Mouse (Mus musculus) MEL (cell line): ENCODE results near the gene Atxn2l. TPM values are rescaled to one million over a fixed set of nuclear protein-coding genes. Genes with fewer than 3 reads are reported as not detected.

Source experiments
- DNase-seq: peaks from one replicate; pipeline ENCODE4 v3.0.0; 2011; ENCODE audit warnings: low read depth, low spot score
- H3K27ac ChIP-seq: 2 replicates; pipeline ENCODE4 v1.5.1; 2012; ENCODE audit warnings: low read depth, mild to moderate bottlenecking, control low read depth, low read length, moderate library complexity; ENCODE audit not compliant: control insufficient read depth
- H3K27me3 ChIP-seq, 2 experiments: fragments of 150-350 bp in 1 of 2; sonication (generic) in 1 of 2; 2 replicates each; pipeline ENCODE4 v1.6.1; 2012; ENCODE audit warnings: low read length in 2 of 2, mild to moderate bottlenecking in 2 of 2, improper control_type of control experiment in 1 of 2, moderate library complexity in 1 of 2; ENCODE audit not compliant: insufficient read depth in 2 of 2, control insufficient read depth in 1 of 2
- H3K36me3 ChIP-seq, 2 experiments: 2 replicates each; pipeline ENCODE4 v1.6.1; 2012 to 2014; ENCODE audit warnings: low read length in 2 of 2, improper control_type of control experiment in 1 of 2, inconsistent platforms in 1 of 2, mild to moderate bottlenecking in 1 of 2; ENCODE audit not compliant: insufficient read depth in 2 of 2, control insufficient read depth in 1 of 2
- H3K4me1 ChIP-seq, 2 experiments: fragments of 150-350 bp in 1 of 2; sonication (generic) in 1 of 2; 2 replicates each; pipeline ENCODE4 v1.6.1; 2012; ENCODE audit warnings: low read length in 2 of 2, improper control_type of control experiment in 1 of 2, mild to moderate bottlenecking in 1 of 2; ENCODE audit not compliant: insufficient read depth in 2 of 2, control insufficient read depth in 1 of 2
- H3K4me3 ChIP-seq, 2 experiments: fragments of 150-350 bp in 1 of 2; sonication (generic) in 1 of 2; 2 replicates each; pipeline ENCODE4 v1.5.1; 2012; ENCODE audit warnings: low read depth in 2 of 2, low read length in 2 of 2, mild to moderate bottlenecking in 2 of 2, moderate library complexity in 2 of 2, control low read depth in 1 of 2, improper control_type of control experiment in 1 of 2; ENCODE audit not compliant: control insufficient read depth in 1 of 2, insufficient read depth in 1 of 2
- H3K79me2 ChIP-seq: 2 replicates; pipeline ENCODE4 v1.6.1; 2012; ENCODE audit warnings: mild to moderate bottlenecking, low read length, moderate library complexity; ENCODE audit not compliant: control insufficient read depth, poor library complexity, insufficient read depth
- H3K9ac ChIP-seq: 2 replicates; pipeline ENCODE4 v1.6.1; 2012; ENCODE audit warnings: low read depth, mild to moderate bottlenecking, control low read depth, low read length, moderate library complexity; ENCODE audit not compliant: control insufficient read depth, poor library complexity, severe bottlenecking
- H3K9me3 ChIP-seq: fragments of 150-350 bp; sonication (generic); replicated peaks from 2 replicates; pipeline ENCODE4 v1.6.1; 2012; ENCODE audit warnings: mild to moderate bottlenecking, low read length, improper control_type of control experiment, moderate library complexity; ENCODE audit not compliant: insufficient read depth
- BHLHE40 ChIP-seq: IDR thresholded peaks from 2 replicates; pipeline ENCODE4 v1.6.1; 2012; ENCODE audit warnings: low read depth, mild to moderate bottlenecking, inconsistent platforms, low read length, improper control_type of control experiment, borderline replicate concordance
- CHD1 ChIP-seq: IDR thresholded peaks from 2 replicates; pipeline ENCODE4 v1.6.1; 2012; ENCODE audit warnings: low read depth, mild to moderate bottlenecking, inconsistent platforms, low read length, improper control_type of control experiment
- CHD2 ChIP-seq: IDR thresholded peaks from 2 replicates; pipeline ENCODE4 v1.6.1; 2011; ENCODE audit warnings: low read length, improper control_type of control experiment
- ELF1 ChIP-seq: IDR thresholded peaks from 2 replicates; pipeline ENCODE4 v1.6.1; 2014; ENCODE audit warnings: low read depth, mild to moderate bottlenecking, inconsistent platforms, low read length, improper control_type of control experiment, moderate library complexity
- EP300 ChIP-seq, 2 experiments: IDR thresholded peaks; 2 replicates each; pipeline ENCODE4 v1.6.1; 2011; ENCODE audit warnings: improper control_type of control experiment in 2 of 2, low read length in 2 of 2, low read depth in 1 of 2, mild to moderate bottlenecking in 1 of 2
- ETS1 ChIP-seq: IDR thresholded peaks from 2 replicates; pipeline ENCODE4 v1.6.1; 2012; ENCODE audit warnings: low read depth, mild to moderate bottlenecking, inconsistent platforms, low read length, improper control_type of control experiment, moderate library complexity
- GABPA ChIP-seq: IDR thresholded peaks from 2 replicates; pipeline ENCODE4 v1.6.1; 2012; ENCODE audit warnings: low read depth, mild to moderate bottlenecking, inconsistent platforms, low read length, improper control_type of control experiment, moderate library complexity
- GATA1 ChIP-seq: IDR thresholded peaks from 2 replicates; pipeline ENCODE4 v1.6.1; 2011; ENCODE audit warnings: low read depth, low read length, improper control_type of control experiment
- HCFC1 ChIP-seq: IDR thresholded peaks from 2 replicates; pipeline ENCODE4 v1.6.1; 2012; ENCODE audit warnings: low read depth, mild to moderate bottlenecking, inconsistent platforms, low read length, improper control_type of control experiment, moderate library complexity
- JUND ChIP-seq: IDR thresholded peaks from 2 replicates; pipeline ENCODE4 v1.6.1; 2011; ENCODE audit warnings: low read depth, mild to moderate bottlenecking, improper control_type of control experiment, low read length
- MAFK ChIP-seq: IDR thresholded peaks from 2 replicates; pipeline ENCODE4 v1.6.1; 2011; ENCODE audit warnings: low read depth, mild to moderate bottlenecking, low read length, improper control_type of control experiment, borderline replicate concordance
- MAX ChIP-seq: IDR thresholded peaks from 2 replicates; pipeline ENCODE4 v1.6.1; 2011; ENCODE audit warnings: low read length, improper control_type of control experiment
- MAZ ChIP-seq: IDR thresholded peaks from 2 replicates; pipeline ENCODE4 v1.6.1; 2012; ENCODE audit warnings: low read depth, mild to moderate bottlenecking, inconsistent platforms, low read length, improper control_type of control experiment
- MXI1 ChIP-seq: IDR thresholded peaks from 2 replicates; pipeline ENCODE4 v1.6.1; 2011; ENCODE audit warnings: mild to moderate bottlenecking, low read depth, low read length, improper control_type of control experiment
- MYB ChIP-seq: IDR thresholded peaks from 2 replicates; pipeline ENCODE4 v1.6.1; 2011; ENCODE audit warnings: mild to moderate bottlenecking, low read depth, low read length, improper control_type of control experiment
- MYC ChIP-seq: IDR thresholded peaks from 2 replicates; pipeline ENCODE4 v1.6.1; 2011; ENCODE audit warnings: low read depth, mild to moderate bottlenecking, low read length, improper control_type of control experiment, moderate library complexity
- POLR2A ChIP-seq, 2 experiments: IDR thresholded peaks; 2 replicates each; pipeline ENCODE4 v1.6.1; 2011 to 2012; ENCODE audit warnings: low read length in 2 of 2, mild to moderate bottlenecking in 2 of 2, control low read depth in 1 of 2, improper control_type of control experiment in 1 of 2, low read depth in 1 of 2, moderate library complexity in 1 of 2; ENCODE audit not compliant: control insufficient read depth in 1 of 2, insufficient read depth in 1 of 2, poor library complexity in 1 of 2
- POLR2AphosphoS2 ChIP-seq: IDR thresholded peaks from 2 replicates; pipeline ENCODE4 v1.6.1; 2011; ENCODE audit warnings: low read length, improper control_type of control experiment
- POLR2AphosphoS5 ChIP-seq: IDR thresholded peaks from 2 replicates; pipeline ENCODE4 v1.6.1; 2012; ENCODE audit warnings: low read depth, borderline replicate concordance, mild to moderate bottlenecking, inconsistent platforms, low read length, moderate library complexity, mixed read lengths
- RAD21 ChIP-seq: IDR thresholded peaks from 2 replicates; pipeline ENCODE4 v1.6.1; 2011; ENCODE audit warnings: mild to moderate bottlenecking, low read depth, low read length, improper control_type of control experiment
- RCOR1 ChIP-seq: IDR thresholded peaks from 2 replicates; pipeline ENCODE4 v1.6.1; 2012; ENCODE audit warnings: low read depth, mild to moderate bottlenecking, inconsistent platforms, low read length, improper control_type of control experiment
- SIN3A ChIP-seq: IDR thresholded peaks from 2 replicates; pipeline ENCODE4 v1.6.1; 2012; ENCODE audit warnings: low read length, improper control_type of control experiment, inconsistent platforms
- TAL1 ChIP-seq: IDR thresholded peaks from 2 replicates; pipeline ENCODE4 v1.6.1; 2012; ENCODE audit warnings: mild to moderate bottlenecking, inconsistent platforms, low read length, moderate library complexity, mixed read lengths
- TBP ChIP-seq: IDR thresholded peaks from 2 replicates; pipeline ENCODE4 v1.8.0; 2011; ENCODE audit warnings: low read depth, low read length, improper control_type of control experiment
- TCF12 ChIP-seq: IDR thresholded peaks from 2 replicates; pipeline ENCODE4 v1.6.1; 2014; ENCODE audit warnings: low read depth, mild to moderate bottlenecking, inconsistent platforms, low read length, improper control_type of control experiment, moderate library complexity
- UBTF ChIP-seq: IDR thresholded peaks from 2 replicates; pipeline ENCODE4 v1.6.1; 2012; ENCODE audit warnings: low read depth, mild to moderate bottlenecking, inconsistent platforms, low read length, improper control_type of control experiment, moderate library complexity, borderline replicate concordance; ENCODE audit not compliant: insufficient read depth
- USF2 ChIP-seq, 2 experiments: IDR thresholded peaks; 2 replicates each; pipeline ENCODE4 v1.6.1; 2011 to 2012; ENCODE audit warnings: improper control_type of control experiment in 2 of 2, low read length in 2 of 2, borderline replicate concordance in 1 of 2, inconsistent platforms in 1 of 2, low read depth in 1 of 2, mild to moderate bottlenecking in 1 of 2; ENCODE audit not compliant: insufficient read depth in 1 of 2
- ZC3H11A ChIP-seq: IDR thresholded peaks from 2 replicates; pipeline ENCODE4 v1.6.1; 2012; ENCODE audit warnings: low read depth, mild to moderate bottlenecking, inconsistent platforms, low read length, improper control_type of control experiment
- ZKSCAN1 ChIP-seq: IDR thresholded peaks from 2 replicates; pipeline ENCODE4 v1.6.1; 2012; ENCODE audit warnings: low read depth, mild to moderate bottlenecking, inconsistent platforms, low read length, improper control_type of control experiment, moderate library complexity
- ZMIZ1 ChIP-seq: IDR thresholded peaks from 2 replicates; pipeline ENCODE4 v1.6.1; 2012; ENCODE audit warnings: low read depth, mild to moderate bottlenecking, inconsistent platforms, low read length, improper control_type of control experiment, moderate library complexity
- polyA plus RNA-seq, 2 experiments: library from polyadenylated mRNA; stranded (reverse) in 1 of 2; unstranded in 1 of 2; fragments of >175 nt in 1 of 2; fragments of >200 nt in 1 of 2; gene quantifications; 2 replicates each; pipeline versions ENCODE4 v1.2.1 to v1.2.4; 2012; ENCODE audit warnings: low replicate concordance in 2 of 2, low read depth in 1 of 2; ENCODE audit not compliant: insufficient read length in 2 of 2, insufficient read depth in 1 of 2, missing spikeins in 1 of 2
- total RNA-seq: library from RNA; depleted of rRNA; stranded (reverse); fragments of 300-350 nt; gene quantifications from 2 replicates; pipeline ENCODE4 v1.2.3, GENCODE M21; 2012

The Atxn2l gene
- total and polyA plus RNA-seq, 3 experiments, result 40.8 to 821 (median 218) TPM

- Histone ChIP-seq H3K27ac (peak overlapping the region; percentile 99), H3K9ac (peak overlapping the region; percentile 100), H3K4me1 (peaks cover 4 to 12% of the 10 kb centered on the region in 2 experiments; a peak in 3 of 4 replicates), H3K79me2 (peaks cover 37% of the 10 kb centered on the region), H3K4me3 (peak overlapping the region; percentile 70 to 96), H3K36me3 (peaks cover 26 to 35% of the 10 kb centered on the region in 2 experiments), H3K9me3 (no peaks in the 10 kb centered on the region), H3K27me3 (no peaks in the 10 kb centered on the region)
- no peak for DNase-seq
- TF ChIP-seq POLR2A (IDR thresholded peaks at IDR 0.05; ENCODE audit: control insufficient read depth in 1 of 2, insufficient read depth in 1 of 2, low read depth in 1 of 2, low read length in 2 of 2, poor library complexity in 1 of 2) (0 out of 4 replicates have a peak, but pooled peaks of 1 of the 2 experiments have one; percentile 0), MYC (no peak), ZMIZ1 (no peak)
Observed at GRCm38 (mm10) chr7:126502751-126503150, 486 bp downstream of the Atxn2l start.

GRCm38 (mm10) chr7:126502023-126502741 is 1.1 kb downstream of the Atxn2l start:
- H3K27me3 ChIP-seq, result no peaks in the 10 kb centered on the region
- no peaks in the 10 kb centered on the region for H3K9me3 ChIP-seq
- H3K79me2 ChIP-seq, result peaks cover 42% of the 10 kb centered on the region
- peak overlapping the region; percentile 94 to 96 for H3K4me3 ChIP-seq
- peaks cover 4 to 12% of the 10 kb centered on the region in 2 experiments; a peak in 3 of 4 replicates for H3K4me1 ChIP-seq
- H3K36me3 ChIP-seq, result peaks cover 32 to 35% of the 10 kb centered on the region in 2 experiments
- peak overlapping the region; percentile 100 for H3K9ac ChIP-seq
- H3K27ac ChIP-seq, result peak overlapping the region; percentile 99
- peak; percentile 99 for DNase-seq
- TF ChIP-seq TBP, result peak; percentile 75
- no peak; the same call in none of the 2 replicates for TF ChIP-seq TCF12
- TF ChIP-seq CHD1, result no peak
- no peak for TF ChIP-seq MYC
- TF ChIP-seq BHLHE40, result no peak
- peak; percentile 26; the same call in 1 of the 2 replicates for TF ChIP-seq MXI1
- TF ChIP-seq ZC3H11A, result no peak
- no peak for TF ChIP-seq ETS1
- no peak for TF ChIP-seq RCOR1
- TF ChIP-seq ELF1, result peak; percentile 80
- no peak for TF ChIP-seq EP300 (IDR thresholded peaks at IDR 0.05; ENCODE audit: low read depth in 1 of 2, low read length in 2 of 2)
- TF ChIP-seq MAFK, result 0 out of 2 replicates have a peak, but pooled peaks have one; percentile 0
- TF ChIP-seq TAL1, result no peak
- TF ChIP-seq USF2 (IDR thresholded peaks at IDR 0.05; ENCODE audit: borderline replicate concordance in 1 of 2, insufficient read depth in 1 of 2, low read depth in 1 of 2, low read length in 2 of 2), result no peak
- no peak for TF ChIP-seq ZKSCAN1
- peak; percentile 78 to 84 for TF ChIP-seq POLR2A (IDR thresholded peaks at IDR 0.05; ENCODE audit: control insufficient read depth in 1 of 2, insufficient read depth in 1 of 2, low read depth in 1 of 2, low read length in 2 of 2, poor library complexity in 1 of 2)
- TF ChIP-seq MYB, result peak; percentile 70; the same call in 1 of the 2 replicates
- peak; percentile 92 for TF ChIP-seq CHD2
- no peak for TF ChIP-seq JUND
- TF ChIP-seq GATA1, result no peak
- peak; percentile 81 for TF ChIP-seq HCFC1
- no peak for TF ChIP-seq UBTF
- TF ChIP-seq SIN3A, result peak; percentile 58; the same call in 1 of the 2 replicates
- TF ChIP-seq GABPA, result no peak
- TF ChIP-seq POLR2AphosphoS2, result peak; percentile 80; the same call in 1 of the 2 replicates
- TF ChIP-seq POLR2AphosphoS5, result no peak
- peak; percentile 81 for TF ChIP-seq MAZ
- no peak for TF ChIP-seq MAX
- TF ChIP-seq RAD21, result no peak
